Mouse (Mus musculus): Measurements from ENCODE around the gene Zfp830.

GRCm38 (mm10) chr11:82755919-82756318 is 8.2 kb upstream of the Zfp830 start:
- no peak for TF ChIP-seq CTCF (IDR thresholded peaks at IDR 0.05; ENCODE audit: low read depth)
- TF ChIP-seq EP300 (IDR thresholded peaks at IDR 0.05; ENCODE audit: low read depth), result no peak
